Mouse (Mus musculus): Measurements from ENCODE around the gene Hist1h2bh.
"Not testable (repeated sequence)": the region's sequence is repeated elsewhere in the genome, so short reads cannot be mapped to it uniquely, and the experiment has no call there.

Hist1h2bh gene

DNA sequence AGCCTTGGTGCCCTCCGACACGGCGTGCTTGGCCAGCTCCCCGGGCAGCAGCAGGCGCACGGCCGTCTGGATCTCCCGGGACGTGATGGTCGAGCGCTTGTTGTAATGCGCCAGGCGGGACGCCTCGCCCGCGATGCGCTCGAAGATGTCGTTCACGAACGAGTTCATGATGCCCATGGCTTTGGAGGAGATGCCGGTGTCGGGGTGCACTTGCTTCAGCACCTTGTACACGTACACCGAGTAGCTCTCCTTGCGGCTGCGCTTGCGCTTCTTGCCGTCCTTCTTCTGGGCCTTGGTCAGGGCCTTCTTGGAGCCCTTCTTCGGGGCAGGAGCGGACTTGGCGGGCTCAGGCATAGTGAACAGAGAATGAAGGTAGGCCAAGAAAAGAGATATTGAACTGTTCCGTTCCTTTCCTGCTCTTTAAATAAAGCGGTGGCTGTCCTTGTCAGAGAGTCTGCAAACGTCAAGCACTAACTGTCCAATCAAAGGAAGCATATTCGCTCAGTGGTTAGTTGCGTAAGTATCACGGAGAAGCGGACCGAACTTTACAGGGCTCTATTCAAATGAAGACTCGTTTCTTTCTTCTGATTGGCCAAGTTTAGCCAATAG, at the start of gene Hist1h2bh:
Gene Hist1h2bh (minus strand): TSS at position 394 of the 609 bp plus-strand sequence.
- peak; percentile 51 for DNase-seq

DNA sequence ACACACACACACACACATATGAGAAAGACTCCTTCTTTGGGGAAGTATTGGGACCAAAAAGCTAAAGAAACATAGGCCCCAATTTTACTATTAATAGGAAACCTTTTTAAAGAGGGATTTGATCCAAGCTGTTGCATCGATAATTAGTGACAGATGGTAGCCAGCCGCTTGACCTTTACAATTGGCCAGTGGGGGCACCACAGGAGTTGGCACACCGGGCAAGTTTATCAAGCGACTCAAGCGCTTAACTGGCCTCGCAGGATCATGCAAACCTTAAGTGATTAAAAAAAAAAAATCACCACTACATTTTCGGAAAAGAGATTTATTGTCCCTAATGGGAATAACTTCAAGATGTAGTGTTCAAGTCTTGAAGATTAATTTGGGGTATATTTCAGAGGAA, 49.4 kb upstream of the Hist1h2bh start:
- DNase-seq: peak; percentile 73

DNA sequence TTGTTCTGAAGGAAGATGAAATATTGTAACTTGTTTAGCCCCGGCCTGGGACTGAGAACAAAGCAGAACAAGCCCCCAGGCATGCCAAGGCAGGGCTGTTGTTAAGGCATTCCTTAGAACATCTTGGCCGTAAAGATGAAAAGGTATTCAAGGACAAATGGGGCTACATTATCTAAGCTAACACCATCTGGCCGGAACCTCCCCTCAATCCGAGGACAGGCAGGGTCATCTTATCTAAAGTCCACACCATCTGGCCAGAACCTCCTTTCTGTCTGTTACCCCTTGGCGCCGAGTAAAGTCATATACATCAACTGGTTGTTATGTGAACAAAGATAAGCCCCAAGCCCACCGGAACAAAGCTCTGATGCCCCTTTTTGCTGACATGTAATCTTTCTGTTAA, 48.7 kb upstream of the Hist1h2bh start:
- DNase-seq: not testable (repeated sequence)

DNA sequence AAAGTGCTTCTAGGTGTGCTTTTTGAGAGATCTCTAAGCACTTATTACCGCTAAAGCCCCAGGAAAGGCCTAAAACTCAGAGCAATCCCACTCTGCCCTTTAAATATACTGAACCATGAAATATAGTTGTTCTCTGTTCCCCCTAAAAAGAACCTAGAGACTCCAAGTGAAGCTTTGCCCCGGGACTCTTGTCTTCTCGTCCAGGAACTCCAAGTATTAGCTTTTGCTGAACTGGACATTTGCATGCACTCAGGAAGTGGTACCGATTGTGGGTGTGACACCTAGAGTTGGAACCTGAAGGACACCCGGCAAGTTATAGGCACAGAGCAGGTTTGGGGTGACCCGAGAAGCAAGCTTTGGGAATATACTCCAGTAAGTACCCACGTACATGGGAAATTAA, 48.0 kb upstream of the Hist1h2bh start:
- DNase-seq: no peak

DNA sequence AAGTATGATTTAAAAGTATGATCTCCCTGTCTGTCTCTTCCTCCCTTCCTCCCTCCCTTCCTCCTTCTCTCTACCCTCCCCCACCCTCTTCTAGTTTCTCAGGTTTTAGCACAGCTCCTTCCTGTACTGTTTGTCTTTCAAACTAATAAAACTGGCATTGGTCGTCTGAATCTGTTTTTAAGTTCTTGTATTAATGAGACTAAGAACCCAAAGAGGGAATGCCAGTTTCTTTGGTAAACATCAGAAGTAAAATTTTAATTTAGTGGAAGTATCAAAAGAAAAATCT, 43.7 kb upstream of the Hist1h2bh start:
- no peak for DNase-seq

DNA sequence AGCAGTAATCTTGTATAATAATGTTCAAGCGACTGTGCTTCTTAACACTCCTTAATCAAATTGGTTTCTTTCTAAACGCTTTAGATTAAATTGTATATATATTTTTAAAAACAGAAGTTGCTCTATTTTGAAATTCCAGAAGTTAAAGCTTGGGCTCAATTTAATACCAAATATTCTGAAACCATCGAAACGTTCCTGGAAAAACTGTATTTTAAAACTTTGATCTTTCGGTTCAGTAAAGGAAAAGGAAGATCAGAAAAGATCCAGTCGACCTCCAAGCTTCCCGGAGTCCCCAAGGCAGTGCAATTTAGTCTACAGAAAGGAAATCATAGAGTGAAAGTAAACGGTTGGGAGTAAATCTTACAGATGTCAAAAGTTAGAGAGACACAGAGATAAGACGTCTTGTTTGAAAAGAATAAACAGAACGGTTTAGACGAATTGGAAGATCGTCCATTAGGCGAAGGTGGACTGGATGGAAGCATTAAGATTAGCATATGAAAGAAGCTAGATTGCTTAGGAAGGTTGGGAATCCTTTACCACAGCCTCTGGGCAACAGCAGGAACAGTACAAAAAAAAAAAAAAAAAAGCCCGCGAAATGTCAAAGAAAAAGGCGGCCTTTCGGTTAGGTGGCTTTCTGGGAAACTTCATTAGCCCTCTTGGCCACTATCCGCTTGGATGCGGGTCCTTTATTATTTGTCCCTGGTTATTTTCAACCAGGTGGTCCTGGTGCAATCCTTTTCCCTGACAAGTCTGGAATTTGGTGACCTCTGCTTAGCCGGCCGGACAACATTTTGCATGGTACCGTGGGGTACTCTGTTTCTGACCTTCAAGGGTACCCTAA, 43.1 kb upstream of the Hist1h2bh start:
- DNase-seq: no peak

DNA sequence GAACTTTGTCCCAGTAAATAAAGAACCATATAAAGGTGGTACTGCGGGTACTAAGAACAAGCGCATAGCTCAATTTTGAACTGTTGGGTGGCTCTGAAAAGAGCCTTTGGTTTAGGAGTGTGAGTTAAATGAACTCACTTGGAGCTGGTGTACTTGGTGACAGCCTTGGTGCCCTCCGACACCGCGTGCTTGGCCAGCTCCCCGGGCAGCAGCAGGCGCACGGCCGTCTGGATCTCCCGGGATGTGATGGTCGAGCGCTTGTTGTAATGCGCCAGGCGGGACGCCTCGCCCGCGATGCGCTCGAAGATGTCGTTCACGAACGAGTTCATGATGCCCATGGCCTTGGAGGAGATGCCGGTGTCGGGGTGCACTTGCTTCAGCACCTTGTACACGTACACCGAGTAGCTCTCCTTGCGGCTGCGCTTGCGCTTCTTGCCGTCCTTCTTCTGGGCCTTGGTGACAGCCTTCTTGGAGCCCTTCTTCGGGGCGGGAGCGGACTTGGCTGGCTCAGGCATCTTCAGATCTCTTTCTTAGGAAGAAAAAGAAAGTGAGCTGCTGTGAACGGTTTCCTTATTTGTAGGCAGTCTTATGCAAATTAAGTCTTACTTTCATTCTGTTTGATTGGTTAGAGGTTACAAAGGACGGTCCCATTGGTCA, 42.4 kb upstream of the Hist1h2bh start:
- DNase-seq: peak; percentile 68

DNA sequence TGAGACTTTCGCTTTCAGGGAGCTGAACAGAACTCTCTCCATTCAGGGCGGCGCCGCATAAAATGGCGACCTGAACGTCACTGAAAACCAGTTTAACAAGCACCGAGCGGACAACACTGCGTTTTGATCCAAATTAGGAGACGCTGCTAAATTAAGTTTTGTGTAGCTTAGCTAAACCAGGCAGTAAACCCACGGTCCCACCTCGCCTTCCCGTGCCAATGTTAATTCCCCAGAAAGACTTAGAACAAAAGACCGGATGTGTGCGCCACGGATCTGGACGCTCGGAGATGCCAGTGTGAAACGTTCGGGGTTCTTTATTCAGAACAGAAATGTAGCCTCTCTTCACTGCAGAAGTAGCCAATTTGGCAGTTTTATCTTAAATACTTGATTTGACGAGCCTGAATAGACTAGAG, 41.8 kb upstream of the Hist1h2bh start:
- no peak for DNase-seq

DNA sequence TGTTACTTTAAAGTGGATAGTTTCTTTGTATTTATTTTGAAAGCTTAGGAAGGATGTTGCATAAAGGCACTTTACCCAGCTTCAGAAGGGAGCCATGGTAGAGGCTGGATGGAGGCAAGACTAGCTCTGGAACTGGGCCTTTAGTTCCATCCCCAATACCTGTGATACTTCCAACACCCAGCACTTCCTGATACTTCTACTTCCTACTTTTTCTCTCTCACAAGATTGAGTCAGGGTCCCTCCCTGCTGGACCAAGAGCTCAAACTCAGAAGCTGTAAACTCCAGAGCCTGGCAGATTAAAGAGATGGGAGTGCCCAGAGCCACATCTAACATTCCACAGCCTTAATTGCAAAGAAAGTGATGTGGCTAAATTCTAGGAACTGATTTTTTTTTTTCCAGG, 41.1 kb upstream of the Hist1h2bh start:
- DNase-seq: no peak

DNA sequence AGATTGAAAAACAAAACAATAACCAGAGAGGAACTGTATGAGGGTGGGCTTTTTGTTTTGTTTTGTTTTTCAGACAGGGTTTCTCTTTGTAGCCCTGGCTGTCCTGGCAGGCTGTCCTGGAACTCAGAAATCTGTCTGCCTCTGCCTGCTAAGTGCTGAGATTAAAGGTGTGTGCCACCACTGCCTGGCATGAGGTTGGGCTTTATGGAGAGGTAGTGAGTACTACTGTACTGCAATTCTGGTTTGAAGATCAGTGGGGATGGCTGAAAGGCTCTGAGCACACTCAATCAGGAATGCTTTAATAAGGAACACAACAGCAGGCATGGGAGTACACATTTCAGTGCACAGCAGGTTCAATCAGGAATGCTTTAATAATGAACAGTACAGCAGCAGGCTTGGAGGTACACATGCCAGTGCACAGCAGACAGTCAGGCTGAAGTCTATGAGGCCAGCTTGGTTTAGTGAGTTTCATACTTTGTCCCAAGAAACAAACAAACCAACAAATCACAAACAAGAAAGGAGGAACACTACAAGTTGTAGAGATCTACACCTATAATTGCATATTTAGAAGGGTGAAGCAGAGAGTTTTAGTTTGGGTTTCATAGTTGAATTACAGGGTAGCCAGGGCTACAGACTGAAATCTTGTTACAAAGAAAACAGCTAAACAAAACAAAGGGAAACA, 40.3 kb upstream of the Hist1h2bh start:
- DNase-seq: no peak

DNA sequence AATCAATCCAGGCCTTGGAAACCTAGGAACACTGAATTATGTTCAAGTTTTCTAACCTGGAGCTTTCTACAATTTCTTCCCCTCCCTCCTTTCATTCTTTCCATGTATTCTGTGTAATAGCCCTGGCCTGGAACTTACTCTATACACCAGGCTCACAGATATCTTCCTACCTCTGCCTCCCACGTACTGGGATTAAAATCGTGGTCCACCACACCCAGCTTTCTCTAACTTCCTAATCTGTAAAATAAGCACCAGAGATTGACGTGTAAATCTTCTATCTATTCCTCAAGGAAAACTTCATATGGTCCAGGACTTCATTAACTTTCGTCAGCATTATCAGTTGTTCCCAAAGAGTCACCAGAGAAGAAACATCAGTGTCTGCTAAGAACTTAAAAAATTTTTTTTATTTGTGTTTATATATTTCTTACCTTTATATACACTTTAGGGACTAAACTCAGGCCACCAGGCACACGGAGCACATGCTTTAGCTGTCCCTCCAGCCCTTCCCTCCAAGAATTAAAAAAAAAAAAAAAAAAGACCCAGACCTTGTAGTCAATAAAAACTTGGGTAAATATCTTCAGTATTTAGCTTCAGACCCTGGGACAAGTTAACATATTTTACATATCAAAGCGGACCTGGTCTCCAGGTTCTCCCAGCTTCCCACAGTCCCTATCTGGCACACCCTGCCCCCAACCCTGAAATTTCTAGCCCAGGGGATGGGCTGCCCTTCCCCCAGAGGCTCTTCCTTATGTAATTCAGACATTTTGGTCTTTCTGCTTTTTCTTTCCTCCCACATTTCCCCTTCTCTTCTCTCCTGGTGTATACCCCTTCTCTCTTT, 39.2 kb upstream of the Hist1h2bh start:
- DNase-seq: no peak

DNA sequence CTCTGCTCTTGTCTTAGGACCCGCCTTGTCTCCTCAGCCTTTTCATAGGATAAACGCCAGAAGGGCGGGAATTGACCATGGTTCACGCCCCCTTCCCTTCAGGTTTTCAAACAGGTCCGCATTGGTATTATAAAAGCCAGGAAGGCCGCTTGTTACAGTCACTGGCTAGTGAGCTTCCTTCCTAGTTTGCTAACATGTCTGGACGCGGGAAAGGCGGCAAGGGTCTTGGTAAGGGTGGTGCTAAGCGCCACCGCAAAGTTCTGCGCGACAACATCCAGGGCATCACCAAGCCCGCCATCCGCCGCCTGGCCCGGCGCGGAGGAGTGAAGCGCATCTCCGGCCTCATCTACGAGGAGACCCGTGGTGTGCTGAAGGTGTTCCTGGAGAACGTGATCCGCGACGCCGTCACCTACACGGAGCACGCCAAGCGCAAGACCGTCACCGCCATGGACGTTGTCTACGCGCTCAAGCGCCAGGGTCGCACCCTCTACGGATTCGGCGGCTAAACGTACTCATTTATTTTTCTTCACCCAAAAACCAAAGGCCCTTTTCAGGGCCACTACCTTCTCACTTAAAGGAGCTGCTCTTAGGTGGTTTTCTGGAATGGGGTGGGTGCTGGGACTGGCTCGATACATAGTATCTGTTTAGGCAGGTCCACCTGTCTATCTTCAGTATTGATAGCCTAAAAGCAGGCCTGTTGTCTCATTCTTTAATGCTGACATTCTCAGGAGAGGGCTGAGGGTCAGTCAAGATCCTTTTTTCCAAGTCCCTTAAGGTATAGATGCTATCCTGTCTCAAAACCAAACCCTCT, 38.4 kb upstream of the Hist1h2bh start, which contains the start of gene Hist1h4d:
Gene Hist1h4d (plus strand): TSS at position 191 of the 811 bp plus-strand sequence.
- peak; percentile 96 for DNase-seq

DNA sequence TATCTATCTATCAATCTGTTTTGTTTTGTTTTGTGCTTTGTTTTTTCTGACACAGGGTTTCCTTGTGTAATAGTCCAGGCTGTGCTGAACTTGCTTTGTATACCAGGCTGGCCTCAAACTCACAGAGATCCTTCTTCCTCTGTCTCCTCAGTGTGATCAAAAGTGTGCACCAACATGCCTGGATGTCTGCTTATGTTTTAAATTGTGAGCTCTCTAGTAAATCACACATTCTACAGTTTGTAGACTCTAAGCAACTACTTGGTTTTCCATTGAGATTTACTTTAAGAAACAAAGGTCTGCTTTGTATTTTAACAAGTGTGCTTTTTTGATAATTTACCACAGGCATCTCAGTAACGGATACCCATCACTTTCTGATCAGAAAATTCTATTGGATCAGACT, 34.6 kb upstream of the Hist1h2bh start:
- no peak for DNase-seq

DNA sequence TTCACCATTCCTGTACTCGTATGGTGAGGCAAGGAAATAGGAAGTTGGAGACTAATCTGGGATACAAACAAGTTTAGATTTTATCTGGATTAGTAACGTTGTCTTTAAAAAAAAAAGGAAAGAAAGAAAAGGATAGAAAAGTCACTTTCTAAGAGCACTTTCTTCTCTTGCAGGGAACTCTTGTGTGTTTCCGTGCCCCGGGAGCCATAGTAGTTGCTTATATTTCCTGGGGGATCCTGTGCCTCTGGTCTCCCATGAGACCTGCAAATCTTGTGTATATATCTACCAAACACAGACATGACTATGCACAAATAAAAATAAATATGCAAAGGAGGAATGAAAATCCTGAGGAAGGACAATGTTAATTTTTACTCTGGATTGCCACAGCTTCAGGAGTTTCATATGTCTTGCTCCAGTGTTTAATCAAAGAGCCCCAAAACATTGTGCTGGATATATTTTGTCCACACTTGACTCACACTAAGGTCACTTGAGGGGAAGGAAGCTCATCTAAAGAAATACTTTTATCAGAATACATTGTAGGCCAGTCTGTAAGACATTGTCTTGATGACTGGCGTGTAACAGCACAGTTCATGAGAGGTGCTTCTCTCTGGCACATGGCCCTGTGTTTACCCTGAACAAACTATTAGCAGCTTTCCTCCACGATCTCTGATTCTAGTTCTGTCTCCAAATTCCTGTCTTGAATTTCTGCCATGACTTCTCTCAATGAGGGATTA, 33.9 kb upstream of the Hist1h2bh start:
- no peak for DNase-seq

DNA sequence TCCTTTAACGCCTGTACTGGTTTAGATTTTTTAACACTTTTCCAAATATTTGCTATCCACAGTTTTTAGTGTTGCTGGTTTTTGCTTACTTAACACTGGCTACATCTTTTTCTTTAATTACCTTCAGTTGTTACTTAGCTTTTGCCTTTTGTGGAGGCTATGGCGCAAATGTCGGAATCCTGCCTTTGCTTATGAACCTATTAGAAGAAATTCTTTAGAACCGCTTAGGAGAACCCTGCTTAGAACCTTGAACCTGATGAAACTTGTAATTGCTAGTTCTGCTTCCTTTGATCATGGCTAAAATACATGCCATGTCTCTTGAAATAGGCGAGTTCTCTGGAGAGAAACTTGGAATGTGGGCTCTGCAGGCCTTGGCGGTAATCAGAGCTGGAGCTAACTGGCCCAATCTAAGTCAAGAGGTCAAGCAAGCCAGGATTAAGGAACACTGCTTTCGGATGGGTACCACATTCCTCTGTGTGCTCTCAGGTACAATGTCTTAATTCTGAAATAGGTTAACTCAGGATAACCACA, 33.2 kb upstream of the Hist1h2bh start:
- DNase-seq: no peak

DNA sequence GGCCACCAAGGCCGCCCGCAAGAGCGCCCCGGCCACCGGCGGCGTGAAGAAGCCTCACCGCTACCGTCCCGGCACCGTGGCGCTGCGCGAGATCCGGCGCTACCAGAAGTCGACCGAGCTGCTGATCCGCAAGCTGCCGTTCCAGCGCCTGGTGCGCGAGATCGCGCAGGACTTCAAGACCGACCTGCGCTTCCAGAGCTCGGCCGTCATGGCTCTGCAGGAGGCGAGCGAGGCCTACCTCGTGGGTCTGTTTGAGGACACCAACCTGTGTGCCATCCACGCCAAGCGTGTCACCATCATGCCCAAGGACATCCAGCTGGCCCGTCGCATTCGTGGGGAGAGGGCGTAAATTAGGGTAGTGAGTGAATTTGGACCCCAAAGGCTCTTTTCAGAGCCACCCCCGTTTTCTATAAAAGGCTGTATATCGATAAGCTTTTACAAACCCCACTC, 32.7 kb upstream of the Hist1h2bh start:
- not testable (repeated sequence) for DNase-seq

DNA sequence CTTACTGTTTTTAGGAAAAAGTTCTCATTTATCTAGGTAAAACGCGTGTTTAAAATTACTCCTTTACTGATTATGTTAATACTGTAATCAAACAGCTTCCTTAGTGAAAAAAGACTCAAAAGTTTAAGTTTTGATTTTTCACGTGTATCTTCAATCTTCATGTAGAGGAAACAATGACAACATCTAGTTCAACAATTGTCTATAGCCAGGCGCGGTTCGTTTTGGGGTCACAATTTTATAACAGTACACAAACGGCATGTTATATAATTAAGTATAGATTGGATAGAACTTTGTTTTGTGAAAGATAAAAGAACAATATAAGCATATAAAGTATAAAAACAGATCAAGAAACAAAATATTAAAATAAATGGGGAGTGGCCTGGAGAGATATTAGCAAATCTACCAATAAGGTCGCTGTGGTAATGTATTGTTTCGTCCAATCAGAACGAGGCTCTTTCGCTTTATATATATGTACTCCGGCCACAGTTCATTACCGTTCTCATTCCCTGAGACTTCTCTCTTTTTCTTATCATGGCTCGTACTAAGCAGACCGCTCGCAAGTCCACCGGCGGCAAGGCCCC, 32.2 kb upstream of the Hist1h2bh start, which contains the start of gene Hist1h3d:
Gene Hist1h3d (plus strand): TSS at position 493 of the 581 bp plus-strand sequence.
- no peak for DNase-seq

DNA sequence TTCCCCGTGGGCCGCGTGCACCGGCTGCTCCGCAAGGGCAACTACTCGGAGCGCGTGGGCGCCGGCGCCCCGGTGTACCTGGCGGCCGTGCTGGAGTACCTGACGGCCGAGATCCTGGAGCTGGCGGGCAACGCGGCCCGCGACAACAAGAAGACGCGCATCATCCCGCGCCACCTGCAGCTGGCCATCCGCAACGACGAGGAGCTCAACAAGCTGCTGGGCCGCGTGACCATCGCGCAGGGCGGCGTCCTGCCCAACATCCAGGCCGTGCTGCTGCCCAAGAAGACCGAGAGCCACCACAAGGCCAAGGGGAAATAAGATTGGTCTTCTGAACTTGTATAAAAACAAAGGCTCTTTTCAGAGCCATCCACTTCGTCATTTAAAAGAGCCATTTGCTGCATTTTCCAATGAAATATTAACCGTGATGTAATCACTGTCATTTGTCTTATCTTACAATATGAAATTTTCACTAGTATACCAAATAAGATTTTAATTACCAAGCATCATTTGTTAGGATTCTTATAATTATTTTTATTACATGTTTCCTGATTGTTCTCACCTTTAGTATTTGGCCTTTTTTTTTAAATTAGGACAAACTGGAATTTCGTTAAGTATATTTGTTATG, 31.5 kb upstream of the Hist1h2bh start:
- DNase-seq: not testable (repeated sequence)

DNA sequence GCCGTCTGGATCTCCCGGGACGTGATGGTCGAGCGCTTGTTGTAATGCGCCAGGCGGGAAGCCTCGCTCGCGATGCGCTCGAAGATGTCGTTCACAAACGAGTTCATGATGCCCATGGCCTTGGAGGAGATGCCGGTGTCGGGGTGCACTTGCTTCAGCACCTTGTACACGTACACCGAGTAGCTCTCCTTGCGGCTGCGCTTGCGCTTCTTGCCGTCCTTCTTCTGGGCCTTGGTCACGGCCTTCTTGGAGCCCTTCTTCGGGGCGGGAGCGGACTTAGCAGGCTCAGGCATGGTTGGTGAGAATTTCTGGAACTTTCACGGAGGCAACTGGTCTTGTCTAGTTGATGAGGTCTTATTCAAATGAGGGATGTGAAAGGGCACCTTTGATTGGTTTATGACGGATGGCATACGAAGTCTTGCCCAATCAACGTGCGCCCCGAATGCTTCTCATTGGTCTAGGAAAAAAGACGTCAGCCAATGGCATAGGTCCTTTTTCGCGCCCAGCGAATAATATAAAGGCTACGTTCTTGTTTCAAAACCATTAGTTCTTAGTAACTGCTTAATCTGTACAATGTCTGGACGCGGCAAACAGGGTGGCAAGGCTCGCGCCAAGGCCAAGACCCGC, 30.8 kb upstream of the Hist1h2bh start, which contains the start of the genes Hist1h2bf and Hist1h2ad:
Gene Hist1h2bf (minus strand): TSS at position 299 of the 627 bp plus-strand sequence.
Gene Hist1h2ad (plus strand): TSS at position 484 of the 627 bp plus-strand sequence.
- DNase-seq: peak; percentile 85

Measured in cerebellum, adult 11-12 months (tissue).